Mouse (Mus musculus): ENCODE data around the gene Zkscan8. TPM values are rescaled to one million over a fixed set of nuclear protein-coding genes. Genes with fewer than 3 reads are reported as not detected.

Zkscan8 gene
- polyA plus RNA-seq, 1 experiment, result 4.2 TPM

GRCm38 (mm10) chr13:21469097-21469496, 61.8 kb downstream of the Zkscan8 start:
- no peaks in the 10 kb centered on the region for H3K4me1 ChIP-seq (ENCODE audit: control insufficient read depth, insufficient read depth, low read length)
- H3K4me3 ChIP-seq (ENCODE audit: insufficient read depth, low read depth, low read length), result no peak overlapping the region
- H3K27ac ChIP-seq (ENCODE audit: insufficient read depth, low read depth, low read length), result no peak overlapping the region
- no peaks in the 10 kb centered on the region for H3K36me3 ChIP-seq (ENCODE audit: control insufficient read depth, insufficient read depth, low read length)
- TF ChIP-seq POLR2A (IDR thresholded peaks at IDR 0.05; ENCODE audit: low read depth, low read length) (no peak), CTCF (conservative IDR thresholded peaks at IDR 0.05; ENCODE audit: insufficient read depth, insufficient read length, low read depth, low read length) (no peak)
- 57% methylated on average over 9 of the region's 9 CpGs for whole genome bisulfite sequencing
- no peaks in the 10 kb centered on the region for H3K27me3 ChIP-seq (replicated peaks; ENCODE audit: control insufficient read depth, insufficient read depth, low read length)
- DNase-seq, result no peak

GRCm38 (mm10) chr13:21468061-21469019, 62.6 kb downstream of the Zkscan8 start, which contains the start of gene Nkapl:
Gene Nkapl, minus strand, starts transcription at chr13:21468509.
- TF ChIP-seq CTCF (conservative IDR thresholded peaks at IDR 0.05; ENCODE audit: insufficient read depth, insufficient read length, low read depth, low read length), result no peak
- peak; percentile 41 for TF ChIP-seq POLR2A (IDR thresholded peaks at IDR 0.05; ENCODE audit: low read depth, low read length)
- H3K36me3 ChIP-seq (ENCODE audit: control insufficient read depth, insufficient read depth, low read length), result no peaks in the 10 kb centered on the region
- H3K4me1 ChIP-seq (ENCODE audit: control insufficient read depth, insufficient read depth, low read length), result no peaks in the 10 kb centered on the region
- peak; percentile 89 for DNase-seq
- H3K4me3 ChIP-seq (ENCODE audit: insufficient read depth, low read depth, low read length), result peak within 1 kb of the TSS; percentile 95
- H3K27ac ChIP-seq (ENCODE audit: insufficient read depth, low read depth, low read length), result no peak within 1 kb of the TSS
- 1% methylated on average over 54 of the region's 54 CpGs for WGBS
- no peaks in the 10 kb centered on the region for H3K27me3 ChIP-seq (replicated peaks; ENCODE audit: control insufficient read depth, insufficient read depth, low read length)

DNA sequence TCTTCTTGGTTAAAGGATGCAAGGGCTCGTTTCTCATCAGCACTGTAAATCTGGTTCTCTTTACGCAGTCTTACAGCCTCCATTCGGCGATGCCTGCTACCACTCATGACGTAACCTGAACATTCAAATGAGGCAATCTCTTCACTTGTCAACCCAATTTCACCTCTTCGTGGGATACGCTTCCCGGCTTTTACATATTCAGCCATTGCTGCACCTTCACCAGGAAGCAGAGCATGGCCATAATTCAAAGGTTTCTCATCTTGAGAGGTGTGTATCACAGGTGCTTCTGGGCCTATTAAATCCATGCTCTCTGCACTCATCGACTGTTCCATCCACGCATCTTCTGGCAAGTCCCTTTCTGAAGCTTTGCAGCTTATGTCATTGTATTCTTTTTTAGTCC, 63.6 kb downstream of the Zkscan8 start:
- Histone ChIP-seq H3K36me3 (ENCODE audit: control insufficient read depth, insufficient read depth, low read length) (no peaks in the 10 kb centered on the region), H3K27ac (ENCODE audit: insufficient read depth, low read depth, low read length) (no peak overlapping the region), H3K4me1 (ENCODE audit: control insufficient read depth, insufficient read depth, low read length) (no peaks in the 10 kb centered on the region), H3K4me3 (ENCODE audit: insufficient read depth, low read depth, low read length) (no peak overlapping the region), H3K27me3 (replicated peaks; ENCODE audit: control insufficient read depth, insufficient read depth, low read length) (no peaks in the 10 kb centered on the region)
- TF ChIP-seq CTCF (conservative IDR thresholded peaks at IDR 0.05; ENCODE audit: insufficient read depth, insufficient read length, low read depth, low read length), result no peak
- no peak for TF ChIP-seq POLR2A (IDR thresholded peaks at IDR 0.05; ENCODE audit: low read depth, low read length)
- DNase-seq, result no peak
- 89% methylated on average over 10 of the region's 10 CpGs for WGBS

Other genes starting within 250 kb of the Zkscan8 start
- gene Gpx5, start 238.4 kb downstream of the Zkscan8 start, polyA plus RNA-seq (2012; rRNA removed), result not detected in 2 replicates
- 24.6 and 28.9 TPM in 2 replicates for gene Gpx6, start 219.0 kb downstream of the Zkscan8 start, polyA plus RNA-seq (2012; rRNA removed)
- gene Olfr1367, start 184.2 kb downstream of the Zkscan8 start, polyA plus RNA-seq (2012; rRNA removed), result not detected in 2 replicates
- gene Zscan12, start 168.3 kb downstream of the Zkscan8 start, polyA plus RNA-seq (2012; rRNA removed), result 1.6 TPM in 2 replicates
- 18.4 and 20.6 TPM in 2 replicates for gene Zkscan3, start 128.4 kb downstream of the Zkscan8 start, polyA plus RNA-seq (2012; rRNA removed)
- 1.1 and 1.2 TPM in 2 replicates for gene Pgbd1, start 90.1 kb downstream of the Zkscan8 start, polyA plus RNA-seq (2012; rRNA removed)
- 13.7 and 14.7 TPM in 2 replicates for gene Zscan26, start 77.4 kb downstream of the Zkscan8 start, polyA plus RNA-seq (2012; rRNA removed)
- gene Nkapl, start 62.6 kb downstream of the Zkscan8 start, polyA plus RNA-seq (2012; rRNA removed), result 0.13 and 0.23 TPM in 2 replicates
- 0.54 and 0.56 TPM in 2 replicates for gene Zkscan4, start 52.2 kb downstream of the Zkscan8 start, polyA plus RNA-seq (2012; rRNA removed)
- not detected in 2 replicates for gene Gm10065, start 51.7 kb downstream of the Zkscan8 start, polyA plus RNA-seq (2012; rRNA removed)
- gene AK157302, start 35.9 kb downstream of the Zkscan8 start, polyA plus RNA-seq (2012; rRNA removed), result 0.26 and 0.34 TPM in 2 replicates
- 54.6 and 55.1 TPM in 2 replicates for gene Gm11273, start 29.7 kb downstream of the Zkscan8 start, polyA plus RNA-seq (2012; rRNA removed)
- gene Olfr1366, start 11.7 kb upstream of the Zkscan8 start, polyA plus RNA-seq (2012; rRNA removed), result not detected in 2 replicates
- not detected in 2 replicates for gene Olfr1535, start 28.8 kb upstream of the Zkscan8 start, polyA plus RNA-seq (2012; rRNA removed)
- gene Olfr1364, start 50.6 kb upstream of the Zkscan8 start, polyA plus RNA-seq (2012; rRNA removed), result not detected in 2 replicates
- gene Olfr1362, start 82.9 kb upstream of the Zkscan8 start, polyA plus RNA-seq (2012; rRNA removed), result not detected in 2 replicates
- gene Olfr11, start 111.4 kb upstream of the Zkscan8 start, polyA plus RNA-seq (2012; rRNA removed), result not detected in 2 replicates
- not detected in 2 replicates for gene Olfr1361, start 132.3 kb upstream of the Zkscan8 start, polyA plus RNA-seq (2012; rRNA removed)
- not detected in 2 replicates for gene Olfr1360, start 146.3 kb upstream of the Zkscan8 start, polyA plus RNA-seq (2012; rRNA removed)
- not detected in 2 replicates for gene Olfr1359, start 167.0 kb upstream of the Zkscan8 start, polyA plus RNA-seq (2012; rRNA removed)
- 1.0 TPM in 1 of 2 replicates, not detected in the other for gene Hist1h2bl, start 185.0 kb upstream of the Zkscan8 start, polyA plus RNA-seq (2012; rRNA removed)
- 0.49 and 1.2 TPM in 2 replicates for gene Hist1h2ai, start 185.3 kb upstream of the Zkscan8 start, polyA plus RNA-seq (2012; rRNA removed)
- gene Hist1h3h, start 186.5 kb upstream of the Zkscan8 start, polyA plus RNA-seq (2012; rRNA removed), result 1.1 and 2.2 TPM in 2 replicates
- 0.24 and 0.38 TPM in 2 replicates for gene Hist1h2bm, start 190.9 kb upstream of the Zkscan8 start, polyA plus RNA-seq (2012; rRNA removed)
- gene Hist1h4j, start 203.9 kb upstream of the Zkscan8 start, polyA plus RNA-seq (2012; rRNA removed), result 0.75 and 1.1 TPM in 2 replicates
- gene Hist1h4k, start 219.4 kb upstream of the Zkscan8 start, polyA plus RNA-seq (2012; rRNA removed), result 2.6 and 6.8 TPM in 2 replicates
- gene Hist1h2ak, start 222.7 kb upstream of the Zkscan8 start, polyA plus RNA-seq (2012; rRNA removed), result 0.72 and 0.77 TPM in 2 replicates
- gene Hist1h2bn, start 223.0 kb upstream of the Zkscan8 start, polyA plus RNA-seq (2012; rRNA removed), result not detected in 2 replicates
- gene Hist1h1b, start 249.5 kb upstream of the Zkscan8 start, polyA plus RNA-seq (2012; rRNA removed), result 0.14 TPM in 1 of 2 replicates, not detected in the other